Mouse (Mus musculus) mouse embryonic stem cell (cell line): ENCODE results near the gene Exph5.

ENCODE experiments used
- in situ Hi-C, 2 experiments: fragments of 300-500 bp; cut with MboI; formaldehyde crosslinking; loops; 1 replicate in 1 of 2; 3 replicates in 1 of 2; pipeline ENCODE4 v1.14.3; 2019 to 2020; ENCODE audit warnings: low sequenced_read_pairs in 2 of 2, low pct_unique_long_range_greater_than_20kb in 1 of 2, mixed read lengths in 1 of 2; ENCODE audit not compliant: unreplicated experiment in 1 of 2

The Exph5 gene

GRCm38 (mm10) chr9:53397685-53398387, 96.4 kb downstream of the Exph5 start:
- in situ Hi-C loops = loop anchor here in 1 of 2 experiments (5.0 kb wide), 1 partner anchor 146 kb away; no protein-coding TSS in a partner anchor

- in situ Hi-C loops = loop anchor here in 1 of 2 experiments (5.0 kb wide), 1 partner anchor 146 kb away; no protein-coding TSS in a partner anchor
These were observed 96.9 kb downstream of the Exph5 start for GRCm38 (mm10) chr9:53398388-53398700.

GRCm38 (mm10) chr9:53399537-53399936, 98.1 kb downstream of the Exph5 start:
- in situ Hi-C loops = loop anchor here in 1 of 2 experiments (5.0 kb wide), 1 partner anchor 147 kb away; no protein-coding TSS in a partner anchor

- in situ Hi-C loops = no loop called here
These were observed 99.2 kb downstream of the Exph5 start for GRCm38 (mm10) chr9:53400696-53401095.

GRCm38 (mm10) chr9:53401146-53401545, 99.7 kb downstream of the Exph5 start:
- in situ Hi-C loops = no loop called here

- in situ Hi-C loops = no loop called here
These were observed 100.8 kb downstream of the Exph5 start, which contains the start of gene 4930550C14Rik for GRCm38 (mm10) chr9:53402291-53402711. Gene 4930550C14Rik, plus strand, starts transcription at chr9:53402325.

GRCm38 (mm10) chr9:53402991-53403390, 101.5 kb downstream of the Exph5 start:
- in situ Hi-C loops = no loop called here

GRCm38 (mm10) chr9:53404050-53404752, 102.7 kb downstream of the Exph5 start:
- in situ Hi-C loops = no loop called here

- in situ Hi-C loops = no loop called here
These were observed 103.6 kb downstream of the Exph5 start for GRCm38 (mm10) chr9:53404753-53405722.

- in situ Hi-C loops = no loop called here
These were observed 107.1 kb downstream of the Exph5 start for GRCm38 (mm10) chr9:53408548-53408947.

GRCm38 (mm10) chr9:53408953-53409361, 107.5 kb downstream of the Exph5 start:
- in situ Hi-C loops = no loop called here

GRCm38 (mm10) chr9:53409427-53409826, 108.0 kb downstream of the Exph5 start:
- in situ Hi-C loops = no loop called here

- in situ Hi-C loops = no loop called here
These were observed 120.8 kb downstream of the Exph5 start for GRCm38 (mm10) chr9:53422133-53422896.

- in situ Hi-C loops = no loop called here
These were observed 125.3 kb downstream of the Exph5 start for GRCm38 (mm10) chr9:53426726-53427125.
